Mouse (Mus musculus) forebrain, embryonic 10.5 days (tissue): ENCODE data around the gene Ppm1m. TPM values are rescaled to one million over a fixed set of nuclear protein-coding genes. Genes with fewer than 3 reads are reported as not detected.
A peak's percentile ranks its signal among the peaks of the same experiment; 100 is the strongest.

Experiments
- DNase-seq: peaks from one replicate; pipeline ENCODE4 v3.0.0-alpha.2; 2017; ENCODE audit warnings: low spot score; ENCODE audit errors: extremely low spot score
- H3K27ac ChIP-seq: fragments of 300-500 bp; sonication (generic); 2 replicates; pipeline ENCODE4 v1.5.1; 2016; ENCODE audit warnings: mild to moderate bottlenecking
- H3K27me3 ChIP-seq: fragments of 300-500 bp; sonication (generic); 2 replicates; pipeline ENCODE4 v1.6.1; 2016; ENCODE audit warnings: mild to moderate bottlenecking; ENCODE audit not compliant: poor library complexity, severe bottlenecking
- H3K36me3 ChIP-seq: fragments of 300-500 bp; sonication (generic); replicated peaks from 2 replicates; pipeline ENCODE4 v1.6.1; 2016; ENCODE audit warnings: mild to moderate bottlenecking, moderate library complexity
- H3K4me1 ChIP-seq: fragments of 300-500 bp; sonication (generic); 2 replicates; pipeline ENCODE4 v1.6.1; 2016
- H3K4me3 ChIP-seq: fragments of 300-500 bp; sonication (generic); 2 replicates; pipeline ENCODE4 v1.5.1; 2016; ENCODE audit warnings: mild to moderate bottlenecking, moderate library complexity
- H3K9me3 ChIP-seq: fragments of 300-500 bp; sonication (generic); 2 replicates; pipeline ENCODE4 v1.6.1; 2016; ENCODE audit warnings: mild to moderate bottlenecking, moderate library complexity
- WGBS: fragments of 180-500 bp; shearing (Covaris S2); methylation state at CpG from one replicate; pipeline ENCODE4 v1.1.7; 2016; 5-methylcytosine and 5-hydroxymethylcytosine counted together
- polyA plus RNA-seq: library from polyadenylated mRNA; unstranded; fragments of >200 nt; fragmentation: Nextera tagmentation; extraction: Ambion mirVana; gene quantifications from 2 replicates; pipeline ENCODE4 v1.2.1, GENCODE M21; 2016

Gene Ppm1m
- polyA plus RNA-seq, result 42.0 and 50.7 TPM in 2 replicates

DNA sequence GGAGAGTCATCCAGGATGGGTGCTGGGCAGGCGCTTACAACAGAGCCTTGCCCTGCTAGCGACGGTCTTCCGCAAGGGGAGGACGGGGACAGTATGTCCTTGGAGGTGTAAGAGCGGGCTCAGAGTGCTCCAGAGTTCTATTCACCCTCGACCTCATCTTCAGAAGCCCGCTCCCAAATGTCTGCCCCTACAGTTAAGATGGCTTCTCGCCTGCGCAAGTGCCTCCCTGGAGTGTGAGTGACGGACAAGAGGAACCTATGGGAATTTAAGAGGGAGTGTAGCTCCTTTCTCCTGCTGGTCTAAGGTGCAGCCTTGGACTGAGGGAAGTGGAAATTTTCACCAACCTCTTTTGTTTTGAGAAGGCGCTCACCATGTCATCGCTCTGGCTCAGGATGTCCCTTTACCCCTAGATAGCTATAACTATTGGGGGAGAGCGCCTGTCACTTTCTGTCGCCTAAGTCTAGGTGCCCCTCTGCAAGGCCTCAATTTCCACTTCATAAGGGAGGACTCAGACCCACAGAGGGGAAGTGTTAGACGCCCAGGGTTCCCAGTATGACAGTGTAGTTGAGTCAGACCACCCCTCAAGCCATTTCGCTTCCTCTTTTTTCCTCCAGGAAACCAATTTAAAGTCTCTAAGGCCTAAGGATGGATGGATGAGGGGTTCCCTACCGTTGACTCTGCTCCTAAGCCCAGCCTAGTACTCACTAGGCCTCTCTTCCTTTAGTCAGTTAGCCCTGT, at the start of gene Ppm1m:
TSS of gene Ppm1m (minus strand) at position 212 of the 738 bp plus-strand sequence.
- H3K36me3 ChIP-seq, result peaks cover 35% of the 10 kb centered on the region
- peaks cover 33% of the 10 kb centered on the region for H3K27me3 ChIP-seq
- DNase-seq, result no peak
- peak within 1 kb of the TSS; percentile 77 for H3K4me3 ChIP-seq
- H3K9me3 ChIP-seq, result no peaks in the 10 kb centered on the region
- H3K27ac ChIP-seq, result peak within 1 kb of the TSS; percentile 90
- H3K4me1 ChIP-seq, result peaks cover 66% of the 10 kb centered on the region
- 37% methylated on average over 18 of the region's 18 CpGs for WGBS

GRCm38 (mm10) chr9:106242813-106243488, 43.4 kb upstream of the Ppm1m start:
- Histone ChIP-seq H3K36me3 (peaks cover 63% of the 10 kb centered on the region), H3K4me3 (no peak overlapping the region), H3K9me3 (no peaks in the 10 kb centered on the region), H3K27me3 (no peaks in the 10 kb centered on the region), H3K27ac (no peak overlapping the region), H3K4me1 (peaks cover 24% of the 10 kb centered on the region)
- WGBS, result 85% methylated on average over 19 of the region's 19 CpGs
- DNase-seq, result no peak

DNA sequence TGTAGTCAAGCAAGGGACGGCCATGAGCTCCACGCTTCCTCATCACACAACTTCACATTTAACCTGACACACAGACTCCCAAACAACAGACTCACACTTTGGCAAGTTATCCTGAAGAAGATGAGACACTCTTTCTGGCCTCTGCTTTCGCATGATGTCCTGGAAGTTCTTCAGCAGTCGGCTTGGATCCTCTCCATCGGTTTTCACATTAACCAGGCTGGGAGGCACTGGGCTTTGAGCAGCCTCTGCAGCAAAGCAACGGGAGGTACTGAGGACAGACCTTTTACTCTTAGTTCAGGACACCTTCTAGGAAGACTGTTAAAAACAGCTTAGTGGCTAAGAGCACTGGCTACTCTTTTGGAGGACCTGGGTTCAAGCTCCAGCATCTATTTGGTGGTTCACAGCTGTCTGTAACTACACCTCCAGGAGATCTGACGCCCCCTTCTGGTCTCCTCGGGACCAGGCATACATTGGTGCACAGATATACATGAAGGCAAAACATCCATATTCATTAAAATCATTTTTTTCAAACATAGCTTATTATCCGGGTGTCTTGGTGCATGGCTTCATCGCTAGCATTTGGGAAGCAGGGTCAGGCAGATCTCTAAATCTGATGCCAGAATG, 42.1 kb upstream of the Ppm1m start:
- H3K27me3 ChIP-seq, result no peaks in the 10 kb centered on the region
- H3K36me3 ChIP-seq, result peaks cover 76% of the 10 kb centered on the region
- DNase-seq, result no peak
- H3K4me1 ChIP-seq, result peaks cover 11% of the 10 kb centered on the region
- H3K9me3 ChIP-seq, result no peaks in the 10 kb centered on the region
- no peak overlapping the region for H3K4me3 ChIP-seq
- WGBS, result 93% methylated on average over 10 of the region's 10 CpGs
- no peak overlapping the region for H3K27ac ChIP-seq

- no peak overlapping the region for H3K4me3 ChIP-seq
- DNase-seq, result no peak
- no peak overlapping the region for H3K27ac ChIP-seq
- H3K36me3 ChIP-seq, result peaks cover 100% of the 10 kb centered on the region
- no peaks in the 10 kb centered on the region for H3K9me3 ChIP-seq
- no peaks in the 10 kb centered on the region for H3K27me3 ChIP-seq
- no peaks in the 10 kb centered on the region for H3K4me1 ChIP-seq
- WGBS, result 94% methylated on average over 10 of the region's 10 CpGs
Measured at GRCm38 (mm10) chr9:106237878-106238277, 38.3 kb upstream of the Ppm1m start.

- WGBS, result 83% methylated on average over 8 of the region's 8 CpGs
- peaks cover 100% of the 10 kb centered on the region for H3K36me3 ChIP-seq
Measured at GRCm38 (mm10) chr9:106237401-106237800, 37.9 kb upstream of the Ppm1m start.

GRCm38 (mm10) chr9:106236818-106237211, 37.3 kb upstream of the Ppm1m start:
- Histone ChIP-seq H3K27ac (no peak overlapping the region), H3K36me3 (peaks cover 96% of the 10 kb centered on the region), H3K9me3 (no peaks in the 10 kb centered on the region), H3K27me3 (no peaks in the 10 kb centered on the region), H3K4me3 (no peak overlapping the region), H3K4me1 (no peaks in the 10 kb centered on the region)
- no peak for DNase-seq
- 76% methylated on average over 3 of the region's 3 CpGs for WGBS

More at GRCm38 (mm10) chr9:106237401-106237800, 37.9 kb upstream of the Ppm1m start:
- H3K9me3 ChIP-seq, result no peaks in the 10 kb centered on the region
- H3K4me1 ChIP-seq, result no peaks in the 10 kb centered on the region
- no peak overlapping the region for H3K4me3 ChIP-seq
- no peaks in the 10 kb centered on the region for H3K27me3 ChIP-seq
- DNase-seq, result no peak
- no peak overlapping the region for H3K27ac ChIP-seq

DNA sequence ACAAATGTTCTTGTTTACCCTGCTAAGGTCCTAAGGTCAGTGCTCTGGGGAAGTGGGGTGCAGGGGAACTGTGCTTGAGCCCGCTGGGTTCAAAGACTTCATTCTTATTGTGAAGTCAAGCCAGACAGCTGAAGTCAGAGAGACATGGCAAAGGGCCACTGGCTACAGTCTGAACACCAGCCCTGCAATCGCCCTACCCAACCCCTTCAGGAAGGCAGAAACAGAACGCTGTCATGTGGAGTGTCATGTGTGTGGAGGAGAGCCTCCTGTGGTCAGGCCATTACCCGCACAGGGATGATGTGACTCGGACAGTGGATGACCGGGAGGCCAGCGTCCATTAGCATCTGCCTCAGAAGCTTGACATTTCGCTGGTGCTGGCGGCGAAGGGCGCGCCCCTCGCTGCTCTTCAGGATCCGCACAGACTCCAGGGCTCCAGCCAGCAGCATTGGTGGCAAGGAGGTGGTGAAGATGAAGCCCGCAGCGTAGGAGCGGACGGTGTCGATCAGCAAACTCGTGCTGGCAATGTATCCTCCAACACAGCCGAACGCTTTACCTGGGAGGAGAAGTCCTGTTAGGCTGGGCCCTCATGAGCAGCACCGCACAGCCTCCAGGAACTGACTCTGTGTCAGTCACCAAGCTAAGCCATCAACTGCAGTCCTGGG, 36.7 kb upstream of the Ppm1m start:
- no peaks in the 10 kb centered on the region for H3K27me3 ChIP-seq
- H3K4me1 ChIP-seq, result no peaks in the 10 kb centered on the region
- no peak overlapping the region for H3K27ac ChIP-seq
- H3K4me3 ChIP-seq, result no peak overlapping the region
- 92% methylated on average over 23 of the region's 23 CpGs for WGBS
- no peak for DNase-seq
- H3K36me3 ChIP-seq, result peaks cover 91% of the 10 kb centered on the region
- no peaks in the 10 kb centered on the region for H3K9me3 ChIP-seq

GRCm38 (mm10) chr9:106235194-106235830, 35.8 kb upstream of the Ppm1m start:
- Histone ChIP-seq H3K4me3 (no peak overlapping the region), H3K4me1 (0 out of 2 replicates have a peak, but pooled peaks cover 2% of the 10 kb centered on the region), H3K27me3 (no peaks in the 10 kb centered on the region), H3K27ac (no peak overlapping the region), H3K36me3 (peaks cover 81% of the 10 kb centered on the region), H3K9me3 (no peaks in the 10 kb centered on the region)
- 94% methylated on average over 23 of the region's 23 CpGs for WGBS
- DNase-seq, result no peak

DNA sequence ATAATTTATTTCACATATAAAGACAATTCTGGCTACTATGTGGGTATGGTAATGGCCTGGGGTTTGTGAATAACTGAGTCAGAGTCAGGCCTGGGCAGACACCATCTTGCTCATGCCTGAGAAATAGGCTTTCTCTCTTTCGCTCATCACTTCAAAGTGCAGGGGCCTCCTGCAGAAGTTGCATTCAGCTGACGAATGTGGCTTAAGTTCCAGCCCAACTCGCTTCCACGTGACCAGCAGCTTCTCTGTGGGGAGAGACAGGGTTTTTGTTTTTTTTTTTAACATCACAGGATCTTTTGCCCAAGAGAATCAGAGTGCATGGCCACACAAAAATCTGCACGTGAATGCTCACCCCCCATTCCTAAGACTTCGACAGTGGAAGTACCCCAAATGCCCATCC, 34.4 kb upstream of the Ppm1m start:
- H3K36me3 ChIP-seq, result peaks cover 67% of the 10 kb centered on the region

DNA sequence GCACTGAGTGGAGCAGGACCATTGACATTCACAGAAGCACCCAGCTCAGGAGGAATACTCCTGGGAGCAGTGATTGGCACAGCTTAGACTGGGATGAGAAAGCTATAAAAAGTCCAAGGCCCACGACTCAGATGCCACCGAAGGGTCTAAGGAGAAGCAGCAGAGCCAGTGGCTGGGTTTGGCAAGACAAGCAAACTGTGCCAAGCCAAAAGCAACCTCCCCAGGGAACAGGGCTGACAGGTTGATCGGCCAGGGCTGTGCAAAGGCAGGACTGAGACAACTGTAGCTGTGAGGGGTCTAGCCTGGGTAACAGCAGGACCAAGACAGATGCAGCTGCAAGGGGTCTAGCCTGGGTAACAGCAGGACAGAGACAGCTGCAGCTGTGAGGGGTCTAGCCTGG, 33.4 kb upstream of the Ppm1m start:
- WGBS, result 92% methylated on average over 3 of the region's 3 CpGs
- H3K27ac ChIP-seq, result no peak overlapping the region
- H3K4me1 ChIP-seq, result 0 out of 2 replicates have a peak, but pooled peaks cover 5% of the 10 kb centered on the region
- no peaks in the 10 kb centered on the region for H3K27me3 ChIP-seq
- no peak overlapping the region for H3K4me3 ChIP-seq
- no peak for DNase-seq
- peaks cover 57% of the 10 kb centered on the region for H3K36me3 ChIP-seq
- H3K9me3 ChIP-seq, result no peaks in the 10 kb centered on the region

More for the DNA sequence above, 34.4 kb upstream of the Ppm1m start:
- no peak overlapping the region for H3K4me3 ChIP-seq
- DNase-seq, result no peak
- H3K27me3 ChIP-seq, result no peaks in the 10 kb centered on the region
- H3K9me3 ChIP-seq, result no peaks in the 10 kb centered on the region
- 0 out of 2 replicates have a peak, but pooled peaks cover 2% of the 10 kb centered on the region for H3K4me1 ChIP-seq
- no peak overlapping the region for H3K27ac ChIP-seq
- WGBS, result 86% methylated on average over 6 of the region's 6 CpGs

DNA sequence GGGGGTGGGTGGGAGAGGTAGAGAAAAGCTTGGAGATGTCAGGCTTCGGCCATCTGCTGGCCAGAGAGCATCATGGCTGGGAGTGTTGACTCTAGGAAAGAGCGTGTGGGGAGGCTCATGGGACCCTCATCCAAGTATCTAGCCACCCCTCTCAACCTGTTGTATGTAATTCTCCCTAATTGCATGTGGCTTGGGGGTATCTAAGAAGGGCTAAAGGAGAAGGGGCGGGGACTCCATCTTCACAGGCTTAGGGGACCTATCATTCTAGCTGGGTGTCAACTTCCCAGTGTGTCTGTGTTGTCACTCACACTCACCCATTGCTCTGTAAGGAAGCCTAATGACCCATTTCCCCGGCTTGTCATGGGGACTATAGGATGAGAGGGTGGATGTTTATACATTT, 32.3 kb upstream of the Ppm1m start:
- H3K27me3 ChIP-seq, result peaks cover 6% of the 10 kb centered on the region
- H3K4me1 ChIP-seq, result peaks cover 10% of the 10 kb centered on the region
- no peak overlapping the region for H3K27ac ChIP-seq
- DNase-seq, result no peak
- no peaks in the 10 kb centered on the region for H3K9me3 ChIP-seq
- WGBS, result 83% methylated on average over 4 of the region's 4 CpGs
- peaks cover 46% of the 10 kb centered on the region for H3K36me3 ChIP-seq
- H3K4me3 ChIP-seq, result no peak overlapping the region

GRCm38 (mm10) chr9:106231220-106231619, 31.7 kb upstream of the Ppm1m start:
- 83% methylated on average over 7 of the region's 7 CpGs for WGBS
- H3K9me3 ChIP-seq, result no peaks in the 10 kb centered on the region
- H3K4me1 ChIP-seq, result peaks cover 16% of the 10 kb centered on the region
- H3K27me3 ChIP-seq, result peaks cover 11% of the 10 kb centered on the region
- H3K36me3 ChIP-seq, result peaks cover 40% of the 10 kb centered on the region
- no peak overlapping the region for H3K27ac ChIP-seq
- no peak overlapping the region for H3K4me3 ChIP-seq
- no peak for DNase-seq
